Mouse (Mus musculus) lung, postnatal 25 days (tissue): ENCODE results near the gene Fstl1.
A peak's percentile ranks its signal among the peaks of the same experiment; 100 is the strongest.

Experiments
- DNase-seq: peaks from one replicate; pipeline ENCODE4 v3.0.0; 2022; ENCODE audit warnings: low spot score

The Fstl1 gene

DNA sequence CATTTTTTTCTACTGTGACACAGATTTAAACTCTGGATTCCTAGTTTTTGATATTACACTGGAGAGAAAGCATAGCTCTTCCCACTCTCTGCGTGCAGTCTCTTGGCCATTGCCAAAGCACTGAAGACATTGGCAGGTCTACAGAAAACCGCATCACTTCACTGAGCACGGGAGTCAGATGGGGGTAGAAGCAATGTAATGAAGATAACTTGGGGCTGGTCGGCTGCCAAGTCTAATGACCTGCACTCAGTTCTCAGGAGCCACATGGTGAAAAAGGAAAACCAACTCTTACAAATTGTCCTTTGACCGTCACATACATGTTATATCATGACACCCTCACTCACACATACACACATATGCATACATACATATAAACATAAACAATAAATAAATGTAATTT lies 47.3 kb downstream of the Fstl1 start:
- DNase-seq: no peak

DNA sequence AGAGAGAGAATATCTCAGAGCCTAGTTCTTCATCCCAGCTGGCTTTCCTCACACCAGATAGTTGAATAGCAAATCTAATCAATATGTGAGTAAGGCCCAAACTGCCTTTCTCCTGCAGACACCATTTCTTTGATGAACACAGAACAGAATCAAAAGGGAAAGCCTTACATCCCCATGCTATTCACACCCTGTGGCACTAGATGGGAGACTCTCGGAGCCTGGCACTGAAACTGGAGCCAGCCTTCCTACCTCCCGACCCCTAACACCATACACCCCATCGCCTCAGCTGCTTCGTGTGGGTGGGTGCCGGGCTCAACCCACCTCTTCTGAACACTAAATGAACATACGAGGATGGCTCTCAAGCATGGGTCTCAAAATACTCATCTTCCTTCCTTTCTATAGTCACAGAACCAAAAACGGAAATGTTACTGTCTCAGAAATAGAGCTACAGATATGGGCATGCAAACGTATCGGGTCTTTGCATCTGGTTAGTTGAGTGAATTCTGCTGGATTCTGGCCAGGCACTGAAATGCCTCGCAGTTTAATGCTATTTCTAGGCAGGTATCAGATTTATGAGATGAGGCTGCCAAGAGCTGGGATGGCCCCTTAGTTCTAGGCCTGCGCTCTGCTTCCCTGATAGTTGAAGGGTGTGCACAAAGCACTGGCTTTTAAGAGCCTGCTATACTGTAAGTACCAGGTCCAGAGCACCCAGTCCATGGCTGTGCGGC lies 48.3 kb downstream of the Fstl1 start:
- no peak for DNase-seq

- DNase-seq: no peak
Measured at GRCm38 (mm10) chr16:37826286-37826685, 49.6 kb downstream of the Fstl1 start.

- no peak for DNase-seq
Measured at GRCm38 (mm10) chr16:37831041-37831440, 54.4 kb downstream of the Fstl1 start.

GRCm38 (mm10) chr16:37837571-37837970 lies 60.9 kb downstream of the Fstl1 start:
- no peak for DNase-seq

DNA sequence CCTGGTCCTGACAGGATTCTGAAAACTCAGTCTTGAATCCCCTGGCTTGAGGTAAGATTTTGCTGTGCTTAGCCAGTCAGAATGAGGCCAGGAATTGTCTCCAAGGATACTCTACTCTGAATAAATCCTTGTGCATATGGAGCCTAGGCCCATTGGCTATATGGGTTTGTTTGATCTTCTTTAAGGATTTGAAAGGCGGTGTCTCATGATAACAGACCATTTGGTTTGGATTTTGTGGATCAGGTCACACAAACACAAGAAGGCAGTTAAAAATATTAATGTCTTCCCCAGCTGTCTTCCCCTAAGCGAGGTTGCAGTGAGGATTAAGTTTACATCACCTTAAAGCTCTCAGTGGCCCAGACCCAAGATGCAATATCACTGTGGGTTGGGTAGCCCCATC lies 65.8 kb downstream of the Fstl1 start:
- no peak for DNase-seq

DNA sequence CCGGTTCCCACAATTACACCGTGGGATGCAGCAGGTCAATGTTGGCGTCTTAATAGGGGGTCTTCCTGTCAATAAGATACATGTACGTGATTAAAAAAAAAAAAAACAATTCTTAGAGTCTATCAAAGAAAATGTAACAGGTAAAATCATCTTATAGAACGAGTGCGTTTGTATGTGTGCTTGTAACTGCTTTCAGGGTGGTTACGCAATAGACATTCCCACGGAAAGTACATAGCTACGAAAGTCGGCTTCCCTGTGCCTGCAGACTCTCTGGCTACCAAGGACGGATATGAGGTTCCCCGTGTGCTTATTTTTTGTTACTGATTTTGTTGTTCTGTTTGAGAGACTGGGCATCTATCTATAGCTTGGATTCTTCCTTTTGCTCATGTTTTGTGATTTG lies 67.1 kb downstream of the Fstl1 start:
- DNase-seq: no peak

DNA sequence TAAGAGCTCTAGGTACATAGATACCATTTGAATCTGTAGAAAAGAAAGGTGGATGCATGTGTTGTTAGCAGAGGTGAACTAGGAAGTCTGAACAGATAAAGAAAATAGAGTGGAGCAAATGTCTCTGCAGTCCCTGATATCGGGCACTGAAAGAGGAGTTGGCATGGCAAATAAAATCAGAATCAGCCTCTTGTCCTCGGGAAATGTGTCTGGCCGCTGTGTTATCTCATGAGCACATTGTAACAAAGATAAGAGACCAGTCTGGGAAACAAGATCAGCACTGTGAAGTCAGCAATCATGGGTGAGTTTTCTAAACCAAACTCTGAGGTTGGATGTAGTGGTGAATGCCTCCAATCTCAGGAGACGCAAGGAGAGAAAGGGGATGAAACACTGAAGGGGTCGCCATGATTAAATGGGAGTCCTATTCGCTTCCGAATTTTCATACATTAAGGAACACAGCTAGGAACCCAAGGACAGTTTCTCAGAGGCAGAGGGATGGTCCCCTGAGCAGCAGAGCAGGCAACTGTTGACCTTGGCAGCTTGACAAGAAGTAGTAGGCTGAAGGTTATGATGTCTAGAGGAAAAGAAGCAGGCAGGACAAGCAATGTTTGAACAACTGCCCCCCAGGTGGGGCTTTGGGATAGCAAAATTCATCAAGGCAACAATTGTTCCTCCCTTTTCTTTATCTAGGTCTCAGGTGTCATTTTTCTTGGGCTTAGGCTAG lies 68.7 kb downstream of the Fstl1 start:
- DNase-seq: no peak

DNA sequence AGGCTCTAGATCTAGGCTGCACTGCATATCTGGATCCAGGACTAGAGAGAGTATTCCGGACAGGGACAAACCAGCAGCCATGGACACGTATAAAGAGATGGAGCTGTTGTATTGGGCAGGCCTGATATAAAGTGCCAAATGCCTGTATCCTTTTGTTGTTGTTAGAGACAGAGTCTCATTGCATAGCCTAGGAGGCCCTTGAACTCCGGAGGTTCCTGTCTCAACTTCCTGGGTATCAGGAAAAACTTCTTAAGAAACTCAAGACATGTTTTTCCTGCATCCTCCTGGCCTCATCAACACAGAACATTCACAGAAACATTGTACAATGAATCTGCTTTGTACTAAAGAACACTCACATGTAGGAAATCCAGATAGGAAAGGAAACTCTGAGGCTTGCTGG lies 70.4 kb downstream of the Fstl1 start:
- no peak for DNase-seq

DNA sequence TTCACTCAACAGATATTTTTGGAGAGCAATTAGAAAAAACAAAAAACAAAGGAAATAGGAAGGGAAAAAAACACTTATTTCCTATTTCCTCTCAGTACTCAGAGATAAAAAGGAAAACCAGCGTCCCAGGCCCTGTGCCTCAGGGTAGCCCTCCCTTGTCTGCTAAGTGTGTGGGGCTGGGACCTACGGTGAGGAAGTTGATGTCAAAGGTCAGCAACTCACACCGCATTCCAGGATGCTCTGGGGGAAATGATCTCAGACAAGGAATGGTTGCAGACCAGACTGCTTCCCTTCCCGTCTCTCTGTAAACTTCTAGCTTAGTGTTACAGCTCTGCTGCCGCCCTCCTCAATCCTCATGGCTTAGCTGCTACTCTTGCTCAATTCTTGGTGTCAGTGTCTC lies 74.7 kb downstream of the Fstl1 start:
- peak; percentile 74 for DNase-seq

DNA sequence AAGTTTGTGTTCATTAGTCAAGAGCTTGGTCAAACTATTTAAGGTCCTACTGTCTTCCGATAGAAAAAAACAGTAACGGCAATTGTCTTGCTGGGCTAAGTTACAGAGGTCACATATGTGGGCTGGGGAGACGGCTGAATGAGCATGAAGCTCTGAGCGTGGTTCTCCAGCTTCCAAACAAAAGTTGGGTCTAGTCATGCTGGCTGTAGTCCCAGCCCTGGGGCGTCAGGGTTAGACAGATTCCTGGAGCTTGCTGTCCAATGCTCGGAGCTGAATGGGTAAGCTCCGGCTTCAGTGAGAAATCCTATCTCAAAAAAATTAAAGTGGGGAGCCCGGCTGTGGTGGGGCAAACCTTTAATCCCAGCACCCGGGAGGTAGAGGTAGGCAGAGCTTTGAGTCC lies 76.6 kb downstream of the Fstl1 start:
- no peak for DNase-seq

DNA sequence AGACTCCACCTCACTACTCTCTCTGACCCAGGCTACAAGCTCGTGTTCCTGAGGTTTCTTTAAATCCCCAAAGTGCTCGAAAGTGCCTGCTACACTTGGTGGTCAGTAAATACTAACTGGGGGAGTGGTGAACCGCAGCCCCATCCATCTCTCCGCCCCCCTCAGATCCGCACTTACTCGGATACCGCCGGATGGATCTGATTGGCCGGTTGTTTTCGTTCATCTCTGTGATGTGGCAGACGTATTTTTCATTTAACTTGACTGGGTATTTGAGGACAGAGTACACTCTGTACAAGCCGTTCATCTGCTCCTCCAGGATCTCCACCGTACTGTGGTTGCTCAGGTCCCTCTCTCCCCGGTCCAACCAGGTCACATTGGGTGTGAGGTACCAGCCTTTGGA lies 77.4 kb downstream of the Fstl1 start:
- DNase-seq: no peak

DNA sequence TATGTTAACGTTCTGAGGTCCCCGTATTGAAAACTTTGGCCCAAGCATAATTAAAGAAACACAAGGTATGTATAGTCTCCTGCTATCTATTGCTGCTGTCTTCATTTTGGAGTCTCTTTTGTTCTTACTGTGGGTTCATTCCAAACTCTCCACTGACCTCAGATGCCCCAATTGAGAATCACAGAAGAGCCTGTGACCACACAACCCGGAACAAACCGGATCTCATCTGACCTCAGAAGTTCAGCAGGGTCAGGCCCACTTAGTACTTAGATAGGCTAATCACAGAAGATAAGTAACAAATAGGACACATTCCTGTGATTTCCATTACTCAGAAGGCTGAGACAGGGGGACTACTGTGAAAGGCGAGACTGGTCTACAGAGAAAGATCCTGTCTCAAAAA lies 77.9 kb downstream of the Fstl1 start:
- no peak for DNase-seq

GRCm38 (mm10) chr16:37855583-37855982 lies 78.9 kb downstream of the Fstl1 start:
- DNase-seq: no peak

- DNase-seq: no peak
Measured at GRCm38 (mm10) chr16:37856327-37856726, 79.7 kb downstream of the Fstl1 start.

- no peak for DNase-seq
Measured at GRCm38 (mm10) chr16:37857495-37857894, 80.8 kb downstream of the Fstl1 start.

- DNase-seq: no peak
Measured at GRCm38 (mm10) chr16:37860213-37860612, 83.5 kb downstream of the Fstl1 start.

DNA sequence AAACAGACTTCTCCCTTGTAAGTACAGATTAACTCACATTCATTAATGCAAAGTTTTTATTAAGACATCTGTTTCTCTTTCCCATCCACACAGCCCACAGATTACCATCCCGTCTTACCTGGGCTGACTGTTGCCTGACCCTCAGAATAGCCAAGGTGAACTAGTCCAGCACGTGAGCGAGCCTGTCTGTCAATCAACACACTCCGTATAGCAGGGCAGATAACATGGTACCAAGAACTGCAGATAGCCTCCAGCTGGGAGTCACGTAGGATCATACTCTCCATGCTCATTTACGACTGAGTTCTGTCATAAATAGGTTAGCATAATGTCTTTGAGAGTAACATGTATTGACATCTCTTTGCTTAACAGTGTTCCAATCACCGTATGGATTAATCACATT lies 84.4 kb downstream of the Fstl1 start, which contains the start of gene Gm36028:
Gene Gm36028, minus strand, starts transcription at position 118 of the 400 bp plus-strand sequence.
- DNase-seq: no peak

DNA sequence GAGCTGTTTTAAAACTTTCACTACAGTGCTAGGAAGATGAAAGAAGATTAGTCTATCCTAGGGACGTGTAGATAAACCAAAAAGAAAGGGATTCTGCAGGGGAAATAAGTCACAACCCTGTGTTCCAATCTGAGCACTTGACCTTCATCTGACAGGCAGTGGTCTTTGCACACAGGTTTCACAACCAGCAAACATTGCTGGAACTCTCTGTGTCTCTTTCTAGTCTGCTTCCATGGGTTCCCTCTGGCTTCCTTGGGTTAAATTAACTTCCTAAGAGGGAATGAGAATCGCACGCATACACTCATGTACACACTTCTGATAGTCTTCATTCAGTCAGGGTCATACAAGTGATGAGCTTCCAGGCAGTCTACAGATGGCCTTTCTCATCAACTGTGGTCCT lies 87.2 kb downstream of the Fstl1 start:
- no peak for DNase-seq

DNA sequence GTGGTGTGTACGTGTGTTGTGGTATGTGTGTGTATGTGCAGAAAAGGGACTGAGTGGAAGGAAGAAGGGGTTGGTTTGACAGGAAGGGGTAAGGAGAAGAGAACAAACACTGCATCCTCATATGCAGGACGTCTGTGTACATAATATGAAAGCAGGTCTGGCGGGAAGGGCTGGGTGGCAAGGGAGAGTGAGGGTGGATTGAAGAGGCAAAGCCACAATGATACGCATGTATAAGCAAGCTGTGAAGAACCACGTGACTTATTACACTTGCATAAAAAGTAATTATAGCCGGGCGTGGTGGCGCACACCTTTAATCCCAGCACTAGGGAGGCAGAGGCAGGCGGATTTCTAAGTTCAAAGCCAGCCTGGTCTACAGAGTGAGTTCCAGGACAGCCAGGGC lies 89.2 kb downstream of the Fstl1 start:
- DNase-seq: no peak

DNA sequence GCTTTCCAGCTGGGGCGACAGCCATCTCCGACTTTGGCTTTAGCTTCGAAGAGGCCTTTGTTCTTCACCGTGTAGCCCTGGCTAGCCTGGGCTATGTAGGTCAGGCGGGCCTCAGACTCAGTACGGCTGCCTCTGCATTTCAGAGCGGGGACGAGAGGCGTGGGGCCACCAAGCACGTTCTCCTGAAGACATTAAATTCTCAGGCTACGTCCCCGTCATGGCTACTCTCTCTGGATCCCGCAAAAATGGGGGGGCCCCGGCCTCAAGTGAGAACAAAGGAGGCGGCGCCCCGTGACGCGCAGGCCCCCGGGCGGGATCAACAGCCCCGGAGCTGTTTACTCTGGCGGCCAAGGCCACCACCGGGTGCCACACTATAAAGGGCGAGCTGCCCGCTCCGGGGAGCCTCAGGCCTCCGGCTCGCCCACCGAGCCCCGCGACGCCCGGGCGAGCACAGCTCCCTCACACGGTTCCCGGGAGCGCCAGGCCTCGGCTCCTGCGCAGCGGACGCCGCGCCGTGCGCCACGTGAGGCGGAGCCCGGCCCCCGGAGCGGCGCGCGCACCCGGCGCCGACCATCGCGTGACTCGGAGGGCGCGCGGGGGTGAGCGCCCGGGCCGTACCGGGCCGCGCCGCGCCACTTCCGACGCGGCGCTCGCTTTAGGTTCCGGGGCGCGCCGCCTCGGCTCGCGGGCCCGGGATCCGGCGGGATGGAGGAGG lies 91.3 kb downstream of the Fstl1 start, which contains the start of gene Lrrc58:
Gene Lrrc58, plus strand, starts transcription at position 599 of the 715 bp plus-strand sequence.
- peak; percentile 78 for DNase-seq

- peak; percentile 43 for DNase-seq
Measured at GRCm38 (mm10) chr16:37868506-37869469, 92.1 kb downstream of the Fstl1 start.
